Mouse (Mus musculus) kidney, embryonic 14.5 days (tissue): ENCODE measurements around the gene Rnf114. TPM values are rescaled to one million over a fixed set of nuclear protein-coding genes. Genes with fewer than 3 reads are reported as not detected.
A peak's percentile ranks its signal among the peaks of the same experiment; 100 is the strongest.

Experiments used
- ATAC-seq: fragments of 200-750 bp; cut with Nextera tagmentation; 2 replicates; pipeline ENCODE4 v1.8.0; 2017; ENCODE audit warnings: moderate number of reproducible peaks, mild to moderate bottlenecking, moderate TSS enrichment, moderate library complexity; ENCODE audit not compliant: low FRiP score, low TSS enrichment
- H3K27ac ChIP-seq: fragments of 300-500 bp; sonication (generic); 2 replicates; pipeline ENCODE4 v1.5.1; 2014; ENCODE audit warnings: low read depth, mild to moderate bottlenecking, low read length, moderate library complexity, mixed read lengths
- H3K27me3 ChIP-seq: fragments of 300-500 bp; sonication (generic); 2 replicates; pipeline ENCODE4 v1.6.1; 2014; ENCODE audit warnings: mild to moderate bottlenecking, low read length; ENCODE audit not compliant: control insufficient read depth, insufficient read depth
- H3K36me3 ChIP-seq: fragments of 300-500 bp; sonication (generic); 2 replicates; pipeline ENCODE4 v1.6.1; 2014; ENCODE audit warnings: low read length, mixed read lengths; ENCODE audit not compliant: control insufficient read depth, insufficient read depth
- H3K4me1 ChIP-seq: fragments of 300-500 bp; sonication (generic); 2 replicates; pipeline ENCODE4 v1.6.1; 2014; ENCODE audit warnings: low read length, mixed read lengths; ENCODE audit not compliant: control insufficient read depth, insufficient read depth
- H3K4me2 ChIP-seq: fragments of 300-500 bp; sonication (generic); replicated peaks from 2 replicates; pipeline ENCODE4 v1.6.1; 2014; ENCODE audit warnings: low read depth, mild to moderate bottlenecking, low read length
- H3K4me3 ChIP-seq: fragments of 300-500 bp; sonication (generic); 2 replicates; pipeline ENCODE4 v1.5.1; 2014; ENCODE audit warnings: mild to moderate bottlenecking, low read length
- H3K9ac ChIP-seq: fragments of 300-500 bp; sonication (generic); 2 replicates; pipeline ENCODE4 v1.6.1; 2014; ENCODE audit warnings: low read depth, mild to moderate bottlenecking, low read length, moderate library complexity
- H3K9me3 ChIP-seq: fragments of 300-500 bp; sonication (generic); 2 replicates; pipeline ENCODE4 v1.6.1; 2016; ENCODE audit warnings: low read length; ENCODE audit not compliant: control insufficient read depth
- WGBS: fragments of 180-500 bp; shearing (Covaris S2); extraction: QIAGEN DNeasy Blood & Tissue Kit; methylation state at CpG from one replicate; pipeline ENCODE4 v1.1.7; 2014; 5-methylcytosine and 5-hydroxymethylcytosine counted together
- polyA plus RNA-seq: library from polyadenylated mRNA; unstranded; fragments of >200 nt; fragmentation: Nextera tagmentation; extraction: Ambion mirVana; gene quantifications from 2 replicates; pipeline ENCODE4 v1.2.1, GENCODE M21; 2014

The Rnf114 gene
- polyA plus RNA-seq, 1 experiment from 2014 or later: 98.3 TPM

- Histone ChIP-seq H3K36me3 (peaks cover 7% of the 10 kb centered on the region), H3K4me2 (no peak overlapping the region), H3K9ac (no peak overlapping the region), H3K27ac (peak overlapping the region; percentile 71; the same call in 1 of the 2 replicates), H3K4me3 (no peak overlapping the region), H3K4me1 (peaks cover 37% of the 10 kb centered on the region), H3K9me3 (no peaks in the 10 kb centered on the region), H3K27me3 (no peaks in the 10 kb centered on the region)
- ATAC-seq: no peak
- 69% methylated on average over 18 of the region's 18 CpGs for WGBS
These were observed 54.2 kb downstream of the Rnf114 start for GRCm38 (mm10) chr2:167546447-167547195.

DNA sequence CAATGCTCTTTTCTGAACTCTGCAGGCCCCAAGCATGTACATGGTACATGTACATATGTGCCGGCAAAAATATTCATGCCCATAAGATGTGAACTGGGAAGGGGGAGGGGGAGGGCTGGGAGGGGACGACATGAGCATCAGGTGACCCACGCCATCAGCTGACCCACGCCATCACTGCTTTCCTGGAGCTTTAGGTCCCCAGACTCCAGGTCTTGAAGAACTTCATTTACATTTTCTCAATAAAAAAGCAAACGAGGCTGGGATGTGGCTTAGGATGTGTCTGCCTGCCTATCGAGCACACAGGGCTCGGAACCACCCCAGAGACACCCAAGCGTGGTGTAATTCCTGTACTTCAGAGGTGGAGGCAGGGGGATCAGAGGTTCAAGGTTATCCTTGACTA lies 55.0 kb downstream of the Rnf114 start:
- Histone ChIP-seq H3K4me2 (no peak overlapping the region), H3K9ac (no peak overlapping the region), H3K9me3 (no peaks in the 10 kb centered on the region), H3K4me1 (peaks cover 29% of the 10 kb centered on the region), H3K4me3 (no peak overlapping the region), H3K36me3 (no peaks in the 10 kb centered on the region; the same call in 1 of the 2 replicates), H3K27ac (no peak overlapping the region), H3K27me3 (no peaks in the 10 kb centered on the region)
- no peak for ATAC-seq
- 87% methylated on average over 8 of the region's 8 CpGs for WGBS

DNA sequence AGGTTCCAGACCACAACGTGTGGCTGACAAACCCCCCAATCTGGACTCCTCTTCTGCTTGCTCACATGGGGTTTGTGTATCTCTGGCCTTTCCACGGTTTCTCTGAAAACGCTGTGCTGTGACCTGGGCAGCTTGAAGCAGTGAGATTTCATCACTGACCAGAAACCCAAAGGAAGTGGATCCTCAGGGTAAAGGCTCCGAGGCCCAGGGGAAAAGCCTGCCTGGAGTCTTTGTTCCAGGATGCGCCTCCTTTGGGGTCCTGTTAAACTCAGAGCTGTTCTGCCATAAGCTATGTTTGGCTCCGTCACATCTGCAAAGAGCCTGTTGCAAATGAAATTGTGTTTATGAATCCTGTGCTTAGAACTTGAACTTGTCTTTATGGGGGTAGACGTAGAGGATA lies 56.5 kb downstream of the Rnf114 start:
- Histone ChIP-seq H3K4me3 (no peak overlapping the region), H3K9ac (no peak overlapping the region), H3K4me1 (peaks cover 20% of the 10 kb centered on the region), H3K27ac (no peak overlapping the region), H3K4me2 (no peak overlapping the region), H3K27me3 (no peaks in the 10 kb centered on the region), H3K36me3 (no peaks in the 10 kb centered on the region), H3K9me3 (no peaks in the 10 kb centered on the region)
- ATAC-seq: no peak
- WGBS: 83% methylated on average over 7 of the region's 7 CpGs

DNA sequence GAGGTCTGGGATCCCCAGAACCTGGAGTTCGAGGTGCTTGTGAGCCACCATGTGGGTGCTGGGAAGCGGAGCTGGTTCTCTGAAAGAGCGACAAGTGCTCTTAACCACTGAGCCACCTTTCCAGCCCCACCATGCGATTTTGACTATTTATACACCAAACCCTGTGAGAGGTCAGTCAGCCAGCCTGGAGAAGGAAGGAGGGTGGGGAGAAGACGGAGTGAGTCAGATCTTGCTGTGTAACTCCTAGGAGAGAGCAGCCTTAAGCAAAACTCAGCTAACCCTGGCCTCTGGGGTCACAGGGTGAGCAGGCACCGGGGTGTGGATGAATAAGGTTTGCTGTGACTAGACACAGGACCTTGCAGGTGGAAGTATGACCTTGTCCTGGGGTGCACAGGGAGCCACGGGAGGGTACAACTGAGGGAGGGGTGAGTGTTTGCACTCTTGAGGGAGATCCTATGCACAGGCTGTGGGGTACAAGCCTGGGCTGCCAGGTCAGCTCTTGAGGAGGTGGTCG lies 58.0 kb downstream of the Rnf114 start:
- Histone ChIP-seq H3K4me1 (peaks cover 14% of the 10 kb centered on the region; the same call in 1 of the 2 replicates), H3K27ac (no peak overlapping the region), H3K27me3 (no peaks in the 10 kb centered on the region), H3K4me2 (no peak overlapping the region), H3K9me3 (no peaks in the 10 kb centered on the region), H3K9ac (no peak overlapping the region), H3K36me3 (no peaks in the 10 kb centered on the region), H3K4me3 (no peak overlapping the region)
- WGBS: 61% methylated on average over 8 of the region's 8 CpGs
- ATAC-seq: no peak

- WGBS: 81% methylated on average over 8 of the region's 8 CpGs
- Histone ChIP-seq H3K4me1 (peaks cover 12% of the 10 kb centered on the region; the same call in 1 of the 2 replicates), H3K9me3 (no peaks in the 10 kb centered on the region), H3K4me3 (no peak overlapping the region), H3K36me3 (no peaks in the 10 kb centered on the region), H3K27ac (no peak overlapping the region), H3K4me2 (no peak overlapping the region), H3K9ac (no peak overlapping the region), H3K27me3 (no peaks in the 10 kb centered on the region)
- ATAC-seq: no peak
These were observed 59.0 kb downstream of the Rnf114 start for GRCm38 (mm10) chr2:167551342-167551920.

GRCm38 (mm10) chr2:167552292-167552691 lies 59.8 kb downstream of the Rnf114 start:
- no peak overlapping the region for H3K27ac ChIP-seq
- no peaks in the 10 kb centered on the region for H3K36me3 ChIP-seq
- H3K27me3 ChIP-seq: no peaks in the 10 kb centered on the region
- peaks cover 6% of the 10 kb centered on the region; the same call in 1 of the 2 replicates for H3K4me1 ChIP-seq
- ATAC-seq: no peak
- H3K9me3 ChIP-seq: no peaks in the 10 kb centered on the region
- H3K9ac ChIP-seq: no peak overlapping the region
- no peak overlapping the region for H3K4me3 ChIP-seq
- H3K4me2 ChIP-seq: no peak overlapping the region
- WGBS: 92% methylated on average over 4 of the region's 4 CpGs

GRCm38 (mm10) chr2:167552927-167553402 lies 60.5 kb downstream of the Rnf114 start:
- H3K9ac ChIP-seq: no peak overlapping the region
- no peaks in the 10 kb centered on the region for H3K36me3 ChIP-seq
- no peaks in the 10 kb centered on the region for H3K27me3 ChIP-seq
- H3K4me3 ChIP-seq: no peak overlapping the region
- peaks cover 6% of the 10 kb centered on the region; the same call in 1 of the 2 replicates for H3K4me1 ChIP-seq
- H3K4me2 ChIP-seq: no peak overlapping the region
- WGBS: 21% methylated on average over 11 of the region's 11 CpGs
- peak; percentile 51; the same call in 1 of the 2 replicates for ATAC-seq
- 0 out of 2 replicates have a peak overlapping the region, but pooled peaks have one; percentile 1 for H3K27ac ChIP-seq
- H3K9me3 ChIP-seq: no peaks in the 10 kb centered on the region

DNA sequence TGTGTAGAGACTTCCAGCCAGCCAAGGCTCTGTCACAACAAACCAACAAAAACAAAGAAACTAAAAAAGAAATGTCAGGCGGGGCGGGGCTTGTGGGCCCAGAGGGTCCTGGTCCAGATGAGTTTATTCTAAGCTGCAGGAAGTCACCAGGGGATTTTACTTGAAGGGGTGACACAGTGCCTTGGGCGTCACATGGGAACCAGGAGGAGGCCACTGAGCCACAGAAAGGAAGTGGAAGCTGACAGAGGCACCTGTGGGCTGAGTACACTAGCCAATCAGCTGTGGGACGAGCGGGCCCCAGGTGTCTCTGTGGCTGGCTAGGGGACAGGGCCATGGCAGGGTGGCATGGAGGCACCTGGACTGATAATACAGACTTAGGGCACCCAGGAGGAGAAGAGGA lies 63.3 kb downstream of the Rnf114 start:
- Histone ChIP-seq H3K4me2 (no peak overlapping the region), H3K4me1 (peaks cover 14% of the 10 kb centered on the region), H3K9me3 (no peaks in the 10 kb centered on the region), H3K27ac (no peak overlapping the region), H3K27me3 (no peaks in the 10 kb centered on the region), H3K9ac (no peak overlapping the region), H3K36me3 (no peaks in the 10 kb centered on the region), H3K4me3 (no peak overlapping the region)
- 92% methylated on average over 5 of the region's 5 CpGs for WGBS
- no peak for ATAC-seq

- Histone ChIP-seq H3K36me3 (no peaks in the 10 kb centered on the region), H3K27me3 (no peaks in the 10 kb centered on the region), H3K9ac (peak overlapping the region; percentile 47), H3K4me3 (no peak overlapping the region; the same call in 1 of the 2 replicates), H3K4me1 (peaks cover 22% of the 10 kb centered on the region), H3K4me2 (peak overlapping the region; percentile 42), H3K27ac (no peak overlapping the region), H3K9me3 (no peaks in the 10 kb centered on the region)
- ATAC-seq: peak; percentile 17; the same call in 1 of the 2 replicates
- WGBS: 16% methylated on average over 27 of the region's 27 CpGs
These were observed 67.0 kb downstream of the Rnf114 start for GRCm38 (mm10) chr2:167559413-167559812.
